Mouse (Mus musculus) cerebellum, adult 2 months (tissue): Measurements from ENCODE around the gene Dand5.

Source experiments
- CTCF ChIP-seq: fragments of 200-500 bp; IDR thresholded peaks from 2 replicates; pipeline ENCODE4 v1.5.1; 2011; ENCODE audit warnings: low read depth, mild to moderate bottlenecking, control low read depth, low read length, moderate library complexity, borderline replicate concordance; ENCODE audit not compliant: insufficient read depth
- POLR2A ChIP-seq: fragments of 200-500 bp; IDR thresholded peaks from 2 replicates; pipeline ENCODE4 v1.6.1; 2011; ENCODE audit warnings: low read length, control low read depth, borderline replicate concordance; ENCODE audit not compliant: insufficient read depth

- TF ChIP-seq CTCF (no peak), POLR2A (no peak)
Observed at GRCm38 (mm10) chr8:84790537-84790936, 32.1 kb downstream of the Dand5 start.
